Mouse (Mus musculus) kidney, embryonic 15.5 days (tissue): Measurements from ENCODE around the gene Fat3. TPM values are rescaled to one million over a fixed set of nuclear protein-coding genes. Genes with fewer than 3 reads are reported as not detected.

ENCODE experiments used
- ATAC-seq: fragments of 200-750 bp; cut with Nextera tagmentation; replicated peaks from 2 replicates; pipeline ENCODE4 v1.8.0; 2017; ENCODE audit warnings: moderate TSS enrichment; ENCODE audit not compliant: low FRiP score
- H3K27ac ChIP-seq: fragments of 300-500 bp; sonication (generic); 2 replicates; pipeline ENCODE4 v1.5.1; 2015; ENCODE audit warnings: mild to moderate bottlenecking, inconsistent platforms
- H3K27me3 ChIP-seq: fragments of 300-500 bp; sonication (generic); 2 replicates; pipeline ENCODE4 v1.6.1; 2015; ENCODE audit warnings: inconsistent platforms
- H3K36me3 ChIP-seq: fragments of 300-500 bp; sonication (generic); 2 replicates; pipeline ENCODE4 v1.6.1; 2015; ENCODE audit warnings: inconsistent platforms
- H3K4me1 ChIP-seq: fragments of 300-500 bp; sonication (generic); 2 replicates; pipeline ENCODE4 v1.6.1; 2015; ENCODE audit warnings: inconsistent platforms
- H3K4me2 ChIP-seq: fragments of 300-500 bp; sonication (generic); 2 replicates; pipeline ENCODE4 v1.6.1; 2015; ENCODE audit warnings: moderate library complexity, mild to moderate bottlenecking, inconsistent platforms
- H3K4me3 ChIP-seq: fragments of 300-500 bp; sonication (generic); replicated peaks from 2 replicates; pipeline ENCODE4 v1.5.1; 2015; ENCODE audit warnings: mild to moderate bottlenecking, inconsistent platforms
- H3K9ac ChIP-seq: fragments of 300-500 bp; sonication (generic); 2 replicates; pipeline ENCODE4 v1.6.1; 2015; ENCODE audit warnings: mild to moderate bottlenecking, inconsistent platforms
- H3K9me3 ChIP-seq: fragments of 300-500 bp; sonication (generic); replicated peaks from 2 replicates; pipeline ENCODE4 v1.6.1; 2016; ENCODE audit warnings: inconsistent platforms
- WGBS: fragments of 180-500 bp; shearing (Covaris S2); methylation state at CpG from one replicate; pipeline ENCODE4 v1.1.7; 2015; ENCODE audit warnings: mixed read lengths; 5-methylcytosine and 5-hydroxymethylcytosine counted together
- polyA plus RNA-seq: library from polyadenylated mRNA; unstranded; fragments of >200 nt; fragmentation: Nextera tagmentation; extraction: Ambion mirVana; gene quantifications from 2 replicates; pipeline ENCODE4 v1.2.1, GENCODE M21; 2015

The Fat3 gene
- polyA plus RNA-seq, 1 experiment from 2014 or later: 3.3 TPM

DNA sequence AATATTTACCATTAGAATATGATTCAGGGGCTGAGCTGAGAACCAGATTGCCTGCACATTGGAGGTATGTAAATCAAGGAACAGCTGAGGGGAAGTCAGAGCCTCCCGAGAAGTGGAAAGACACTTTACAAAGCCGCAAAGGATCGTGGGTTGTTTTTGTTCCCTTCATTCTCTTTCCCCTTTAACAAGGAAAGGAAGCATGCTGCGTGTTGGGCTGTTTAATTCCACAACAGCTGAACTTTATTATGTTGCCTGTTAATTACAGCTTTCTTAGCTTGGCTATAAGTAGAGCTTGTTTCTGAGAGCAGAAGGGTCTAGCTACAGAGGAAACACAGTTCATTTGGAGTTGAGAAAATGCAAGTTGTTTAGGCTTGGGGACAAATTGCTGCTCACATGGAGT, 475.0 kb downstream of the Fat3 start:
- H3K9ac ChIP-seq: no peak overlapping the region
- 46% methylated on average over 4 of the region's 4 CpGs for WGBS

DNA sequence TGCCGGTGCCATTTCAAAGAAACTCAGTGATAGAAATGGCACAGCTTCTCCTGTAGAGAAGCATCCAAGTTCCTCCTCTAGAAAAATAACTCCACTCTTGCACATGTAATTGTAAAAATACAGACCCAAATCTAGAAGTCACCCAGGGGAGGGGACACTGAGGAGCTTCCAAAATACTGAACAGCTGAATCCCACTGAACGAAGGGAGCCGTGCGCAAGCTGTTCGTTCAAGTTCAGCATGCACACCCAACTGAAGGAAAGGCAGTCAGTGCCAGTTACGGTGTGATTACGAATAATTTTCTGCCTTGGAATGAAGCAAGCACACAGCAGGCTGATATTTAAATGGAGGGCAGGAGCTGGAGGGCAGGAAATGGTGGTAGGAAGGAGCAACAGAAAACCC, 476.4 kb downstream of the Fat3 start:
- Histone ChIP-seq H3K4me3 (no peak overlapping the region), H3K4me2 (no peak overlapping the region), H3K9me3 (no peaks in the 10 kb centered on the region), H3K27me3 (no peaks in the 10 kb centered on the region), H3K27ac (no peak overlapping the region), H3K4me1 (peaks cover 9% of the 10 kb centered on the region; the same call in 1 of the 2 replicates), H3K9ac (no peak overlapping the region), H3K36me3 (no peaks in the 10 kb centered on the region)
- ATAC-seq: no peak
- 91% methylated on average over 7 of the region's 7 CpGs for WGBS

More for the DNA sequence above, 475.0 kb downstream of the Fat3 start:
- no peak for ATAC-seq
- Histone ChIP-seq H3K9me3 (no peaks in the 10 kb centered on the region), H3K27me3 (no peaks in the 10 kb centered on the region), H3K4me2 (no peak overlapping the region), H3K27ac (0 out of 2 replicates have a peak overlapping the region, but pooled peaks have one; percentile 13), H3K36me3 (no peaks in the 10 kb centered on the region), H3K4me1 (peaks cover 9% of the 10 kb centered on the region; the same call in 1 of the 2 replicates), H3K4me3 (no peak overlapping the region)

DNA sequence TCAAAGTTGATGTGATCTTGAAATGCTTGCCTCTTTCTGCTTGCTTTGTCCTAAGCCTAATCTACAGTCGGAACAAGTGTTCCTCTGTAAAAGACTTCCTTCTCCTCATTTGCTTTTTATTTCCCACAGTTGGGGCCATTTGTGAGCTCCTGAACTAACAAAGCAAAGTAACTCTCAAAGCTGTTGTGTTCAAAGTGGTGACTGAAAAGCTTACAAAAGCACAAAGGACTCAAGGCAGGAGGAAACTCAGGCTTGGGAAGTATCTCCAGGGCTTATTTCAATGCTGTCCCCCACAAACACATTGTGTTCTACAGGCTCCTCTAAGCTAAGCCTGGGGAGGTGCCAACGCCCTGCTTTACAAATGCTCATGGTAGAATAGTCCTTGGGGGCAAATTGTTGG, 487.0 kb downstream of the Fat3 start:
- Histone ChIP-seq H3K27me3 (no peaks in the 10 kb centered on the region), H3K4me3 (no peak overlapping the region), H3K9ac (no peak overlapping the region), H3K27ac (no peak overlapping the region), H3K36me3 (no peaks in the 10 kb centered on the region), H3K4me1 (no peaks in the 10 kb centered on the region), H3K4me2 (no peak overlapping the region), H3K9me3 (no peaks in the 10 kb centered on the region)
- 69% methylated on average over 2 of the region's 2 CpGs for WGBS
- ATAC-seq: no peak

DNA sequence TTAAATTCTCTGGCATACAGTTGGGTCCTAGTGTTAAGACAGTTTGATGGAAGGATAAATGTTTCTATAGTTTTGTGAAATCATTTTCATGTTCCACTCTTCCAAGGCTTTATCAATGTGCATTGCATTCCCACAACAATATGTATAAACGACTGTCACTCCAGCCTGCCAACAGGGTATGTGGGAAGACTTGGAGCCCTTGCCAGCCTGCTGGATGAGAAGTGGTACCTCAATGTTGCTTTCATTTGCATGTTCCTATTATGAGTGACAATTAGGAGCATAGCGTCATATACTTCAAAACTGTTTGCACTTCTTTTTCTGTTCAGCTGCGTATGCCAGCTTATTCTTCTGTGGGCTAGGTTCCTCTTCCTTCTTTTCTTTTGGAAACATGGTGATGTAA, 489.7 kb downstream of the Fat3 start:
- Histone ChIP-seq H3K4me2 (no peak overlapping the region), H3K4me3 (no peak overlapping the region), H3K9ac (no peak overlapping the region), H3K4me1 (no peaks in the 10 kb centered on the region), H3K9me3 (no peaks in the 10 kb centered on the region), H3K27ac (no peak overlapping the region), H3K27me3 (no peaks in the 10 kb centered on the region), H3K36me3 (no peaks in the 10 kb centered on the region)
- 93% methylated on average over 3 of the region's 3 CpGs for WGBS
- no peak for ATAC-seq

DNA sequence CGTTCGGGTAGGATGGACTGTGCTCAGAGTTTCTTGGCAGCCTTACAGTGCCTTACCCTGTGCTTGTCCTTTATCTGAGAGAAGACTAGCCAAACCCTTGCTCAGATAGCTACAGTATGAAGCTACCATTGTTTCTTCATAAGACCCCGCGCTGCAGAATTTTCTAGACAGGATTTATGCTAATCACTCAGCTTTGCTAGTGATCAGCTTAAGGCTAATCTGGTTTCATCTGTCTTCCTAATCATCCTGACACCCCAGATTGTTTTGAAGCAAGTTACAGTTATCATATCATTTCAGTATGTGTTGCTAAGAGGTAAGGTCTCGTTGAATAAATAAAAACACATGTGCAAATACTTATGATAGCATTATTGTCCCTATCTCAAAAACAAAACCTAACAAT, 493.6 kb downstream of the Fat3 start:
- no peaks in the 10 kb centered on the region for H3K9me3 ChIP-seq
- no peak for ATAC-seq
- no peaks in the 10 kb centered on the region for H3K36me3 ChIP-seq
- no peak overlapping the region for H3K4me3 ChIP-seq
- no peak overlapping the region for H3K27ac ChIP-seq
- H3K9ac ChIP-seq: no peak overlapping the region
- H3K27me3 ChIP-seq: no peaks in the 10 kb centered on the region
- 92% methylated on average over 5 of the region's 5 CpGs for WGBS
- H3K4me1 ChIP-seq: no peaks in the 10 kb centered on the region
- no peak overlapping the region for H3K4me2 ChIP-seq

DNA sequence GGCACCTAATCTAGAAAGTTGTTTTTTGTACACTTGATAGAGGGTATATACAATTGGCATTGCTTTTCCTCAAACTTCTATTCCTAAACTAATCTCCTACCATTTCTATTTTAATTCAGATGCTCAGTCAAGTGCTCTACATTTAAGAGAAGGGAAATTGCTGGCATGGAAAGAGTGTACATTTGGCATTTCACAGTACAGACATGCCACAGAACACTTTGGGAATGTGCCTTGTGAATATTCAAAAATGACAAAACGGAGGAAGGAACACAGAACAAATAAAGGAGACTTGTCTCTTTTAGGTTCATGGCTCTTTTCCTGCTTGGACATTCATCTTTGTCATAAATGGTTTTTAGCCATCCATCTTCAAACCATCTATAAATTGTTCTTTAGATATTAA, 498.1 kb downstream of the Fat3 start:
- Histone ChIP-seq H3K27me3 (no peaks in the 10 kb centered on the region), H3K27ac (no peak overlapping the region), H3K4me3 (no peak overlapping the region), H3K9me3 (no peaks in the 10 kb centered on the region), H3K36me3 (peaks cover 10% of the 10 kb centered on the region), H3K4me2 (no peak overlapping the region), H3K9ac (no peak overlapping the region), H3K4me1 (no peaks in the 10 kb centered on the region)
- ATAC-seq: no peak
- WGBS: 83% methylated on average over 1 of the region's 1 CpGs

DNA sequence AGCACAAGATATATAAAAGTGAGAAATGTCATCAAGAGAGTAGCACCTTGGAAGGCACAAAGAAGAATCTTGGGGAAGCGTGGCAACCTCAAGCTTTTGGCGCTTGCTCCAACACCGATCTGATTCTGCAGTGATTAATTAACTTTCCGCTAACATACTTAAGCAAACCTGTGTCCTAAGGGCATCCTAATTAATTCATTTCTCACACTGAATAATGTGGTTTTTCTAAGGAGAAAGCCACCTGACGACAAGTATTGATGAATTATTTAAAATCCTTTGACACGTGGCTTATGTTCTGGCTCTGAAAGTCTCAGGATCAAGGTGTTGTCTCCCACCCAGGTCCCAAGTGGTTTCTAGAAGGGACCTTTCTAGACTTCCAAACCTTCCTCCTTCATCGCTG, 506.3 kb downstream of the Fat3 start:
- 84% methylated on average over 7 of the region's 7 CpGs for WGBS
- peaks cover 16% of the 10 kb centered on the region for H3K36me3 ChIP-seq
- no peak overlapping the region for H3K4me2 ChIP-seq
- H3K27ac ChIP-seq: no peak overlapping the region
- no peaks in the 10 kb centered on the region for H3K27me3 ChIP-seq
- H3K4me1 ChIP-seq: no peaks in the 10 kb centered on the region
- no peak overlapping the region for H3K4me3 ChIP-seq
- no peak for ATAC-seq
- no peak overlapping the region for H3K9ac ChIP-seq
- H3K9me3 ChIP-seq: no peaks in the 10 kb centered on the region

DNA sequence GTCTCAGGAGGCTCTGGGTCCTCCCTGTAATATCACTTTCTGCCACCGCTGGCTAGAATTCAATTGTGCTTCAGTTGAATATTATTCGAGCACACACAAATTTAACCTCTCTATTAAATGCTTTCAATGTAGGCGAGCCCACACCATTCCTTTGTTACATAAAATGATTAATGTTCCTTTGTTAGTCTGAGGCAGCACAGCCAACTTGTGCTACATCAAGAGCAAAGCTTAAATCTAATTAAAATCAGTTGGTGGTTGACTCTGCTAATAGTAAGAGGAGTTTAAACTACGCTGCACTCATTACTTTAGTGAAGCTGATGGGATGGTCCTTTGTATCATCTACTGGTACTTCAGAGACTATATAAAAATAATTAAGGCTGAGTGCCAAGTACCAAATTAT, 506.9 kb downstream of the Fat3 start:
- Histone ChIP-seq H3K4me2 (no peak overlapping the region), H3K9me3 (no peaks in the 10 kb centered on the region), H3K27me3 (no peaks in the 10 kb centered on the region), H3K4me3 (no peak overlapping the region), H3K36me3 (peaks cover 11% of the 10 kb centered on the region), H3K9ac (no peak overlapping the region), H3K4me1 (no peaks in the 10 kb centered on the region), H3K27ac (no peak overlapping the region)
- no peak for ATAC-seq
- 78% methylated on average over 4 of the region's 4 CpGs for WGBS

DNA sequence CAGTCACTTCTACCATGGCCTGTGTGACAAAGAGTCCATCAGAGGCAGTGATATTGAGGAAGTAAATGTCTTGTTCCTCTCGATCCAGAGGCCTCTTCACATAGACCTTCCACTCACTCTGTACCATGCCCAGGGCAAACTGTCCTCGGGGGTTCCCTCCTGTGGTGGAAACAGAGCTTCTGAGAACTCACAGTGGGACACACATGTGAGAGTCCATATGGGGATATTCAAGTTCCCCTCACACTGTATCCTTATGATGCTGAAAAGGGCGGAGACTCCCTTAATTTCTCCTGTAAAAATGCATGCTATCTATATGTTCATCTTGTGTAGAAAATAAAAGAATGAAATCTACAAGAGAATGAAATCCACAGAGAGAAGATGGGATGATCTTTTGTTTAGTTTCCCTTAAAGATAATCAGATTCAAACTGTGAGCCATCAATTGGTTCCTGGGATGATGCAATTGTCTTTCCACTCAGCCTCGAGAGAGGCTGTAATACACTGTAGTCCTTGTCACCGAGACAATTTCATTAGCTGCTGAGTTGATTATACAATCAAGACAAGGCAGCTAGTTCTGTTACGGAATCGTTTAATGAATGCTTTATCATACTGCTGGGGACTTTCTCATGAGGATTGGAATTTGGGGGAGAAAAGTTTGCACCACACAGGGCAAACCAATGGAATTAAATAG, 508.8 kb downstream of the Fat3 start:
- Histone ChIP-seq H3K4me1 (no peaks in the 10 kb centered on the region), H3K9ac (no peak overlapping the region), H3K4me2 (no peak overlapping the region), H3K27ac (no peak overlapping the region), H3K36me3 (peaks cover 7% of the 10 kb centered on the region; the same call in 1 of the 2 replicates), H3K4me3 (no peak overlapping the region), H3K9me3 (no peaks in the 10 kb centered on the region), H3K27me3 (no peaks in the 10 kb centered on the region)
- 86% methylated on average over 7 of the region's 7 CpGs for WGBS
- no peak for ATAC-seq

DNA sequence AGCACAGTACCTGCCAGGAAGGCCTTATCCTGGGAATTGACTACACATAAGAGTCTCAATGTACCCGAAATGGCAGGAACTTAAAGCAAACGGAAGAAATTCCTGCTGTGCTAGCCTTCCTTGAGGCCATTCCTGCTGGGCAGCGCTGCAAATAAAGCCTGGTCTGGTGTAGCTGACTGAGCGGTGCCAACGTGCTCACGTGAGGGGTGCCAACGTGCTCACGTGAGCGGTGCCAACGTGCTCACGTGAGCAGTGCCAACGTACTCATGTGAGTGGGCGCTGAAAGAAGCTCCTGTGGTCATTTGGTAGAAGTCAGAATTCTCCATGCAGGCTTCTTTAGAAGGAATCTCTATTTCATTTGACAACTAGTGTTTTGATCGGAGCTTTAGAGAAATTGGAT, 522.8 kb downstream of the Fat3 start:
- H3K4me2 ChIP-seq: no peak overlapping the region
- no peaks in the 10 kb centered on the region for H3K36me3 ChIP-seq
- H3K27me3 ChIP-seq: no peaks in the 10 kb centered on the region
- H3K4me3 ChIP-seq: no peak overlapping the region
- H3K27ac ChIP-seq: no peak overlapping the region
- H3K9me3 ChIP-seq: no peaks in the 10 kb centered on the region
- peaks cover 7% of the 10 kb centered on the region for H3K4me1 ChIP-seq
- no peak overlapping the region for H3K9ac ChIP-seq
- 90% methylated on average over 14 of the region's 14 CpGs for WGBS
- ATAC-seq: no peak

DNA sequence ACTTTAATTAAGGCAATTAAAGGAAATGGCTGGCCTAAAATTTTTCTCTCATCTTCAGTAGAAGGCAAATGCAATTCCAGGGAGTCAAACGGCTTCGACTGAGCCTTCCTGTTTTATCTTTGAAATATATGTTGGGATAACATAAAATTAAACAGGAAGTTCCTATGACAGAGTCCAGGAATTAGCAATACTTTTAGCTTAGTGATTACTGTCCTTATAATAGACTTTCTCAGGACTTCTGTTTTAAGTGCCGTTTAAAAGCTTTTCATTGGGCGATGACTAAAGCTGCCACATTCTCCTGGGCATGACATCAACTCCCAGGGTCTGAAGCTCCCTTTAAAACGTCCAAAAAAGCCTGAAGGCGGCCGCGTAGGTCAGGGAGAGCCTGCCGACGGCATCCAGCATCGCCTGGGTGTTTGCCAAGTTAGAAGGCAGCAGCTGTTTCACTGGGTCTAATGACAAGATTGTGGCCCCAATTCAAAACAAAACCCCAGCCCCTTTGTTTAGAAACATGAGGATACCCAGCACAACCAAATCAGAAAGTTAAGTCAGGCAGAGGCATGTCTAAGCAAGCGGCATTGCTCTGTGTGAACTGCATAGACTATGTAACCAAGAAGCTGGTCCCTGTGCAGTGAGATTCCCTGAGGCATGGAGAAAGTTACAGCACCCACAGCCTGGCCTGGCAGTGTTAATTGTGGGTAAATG, 524.0 kb downstream of the Fat3 start:
- no peaks in the 10 kb centered on the region for H3K27me3 ChIP-seq
- 45% methylated on average over 12 of the region's 12 CpGs for WGBS
- peak overlapping the region; percentile 62 for H3K27ac ChIP-seq
- H3K4me3 ChIP-seq: no peak overlapping the region
- no peak overlapping the region for H3K9ac ChIP-seq
- H3K4me1 ChIP-seq: peaks cover 7% of the 10 kb centered on the region
- no peaks in the 10 kb centered on the region for H3K9me3 ChIP-seq
- ATAC-seq: 0 out of 2 replicates have a peak, but pooled peaks have one; percentile 56
- H3K36me3 ChIP-seq: no peaks in the 10 kb centered on the region
- H3K4me2 ChIP-seq: 0 out of 2 replicates have a peak overlapping the region, but pooled peaks have one; percentile 7

DNA sequence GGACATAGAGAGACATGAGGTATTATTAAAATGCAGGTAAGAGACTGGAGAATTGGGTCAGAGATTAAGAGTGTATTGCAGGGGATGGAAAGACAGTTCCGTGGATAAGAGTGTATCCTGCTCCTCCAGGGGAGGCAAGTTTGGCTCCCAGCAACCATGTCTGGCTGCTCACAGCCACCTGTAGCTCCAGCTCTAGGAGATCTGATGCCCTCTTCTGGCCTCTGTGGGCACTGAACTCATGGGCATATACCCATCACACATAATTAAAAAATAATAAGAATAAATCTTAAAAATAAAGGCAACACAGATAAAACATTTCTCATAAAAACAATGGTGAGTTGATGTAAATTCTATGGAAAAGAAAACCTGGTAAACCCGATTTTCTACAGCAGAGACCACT, 525.1 kb downstream of the Fat3 start:
- no peak overlapping the region for H3K4me2 ChIP-seq
- no peaks in the 10 kb centered on the region for H3K9me3 ChIP-seq
- H3K36me3 ChIP-seq: no peaks in the 10 kb centered on the region
- ATAC-seq: no peak
- H3K9ac ChIP-seq: no peak overlapping the region
- no peak overlapping the region for H3K27ac ChIP-seq
- no peak overlapping the region for H3K4me3 ChIP-seq
- H3K27me3 ChIP-seq: no peaks in the 10 kb centered on the region
- H3K4me1 ChIP-seq: peaks cover 7% of the 10 kb centered on the region
- WGBS: 90% methylated on average over 2 of the region's 2 CpGs
